Mouse (Mus musculus): ENCODE results near the gene Grn. TPM values are rescaled to one million over a fixed set of nuclear protein-coding genes. Genes with fewer than 3 reads are reported as not detected.

The Grn gene
- total and polyA plus RNA-seq, 3 experiments: 63.7 to 453 (median 106) TPM

DNA sequence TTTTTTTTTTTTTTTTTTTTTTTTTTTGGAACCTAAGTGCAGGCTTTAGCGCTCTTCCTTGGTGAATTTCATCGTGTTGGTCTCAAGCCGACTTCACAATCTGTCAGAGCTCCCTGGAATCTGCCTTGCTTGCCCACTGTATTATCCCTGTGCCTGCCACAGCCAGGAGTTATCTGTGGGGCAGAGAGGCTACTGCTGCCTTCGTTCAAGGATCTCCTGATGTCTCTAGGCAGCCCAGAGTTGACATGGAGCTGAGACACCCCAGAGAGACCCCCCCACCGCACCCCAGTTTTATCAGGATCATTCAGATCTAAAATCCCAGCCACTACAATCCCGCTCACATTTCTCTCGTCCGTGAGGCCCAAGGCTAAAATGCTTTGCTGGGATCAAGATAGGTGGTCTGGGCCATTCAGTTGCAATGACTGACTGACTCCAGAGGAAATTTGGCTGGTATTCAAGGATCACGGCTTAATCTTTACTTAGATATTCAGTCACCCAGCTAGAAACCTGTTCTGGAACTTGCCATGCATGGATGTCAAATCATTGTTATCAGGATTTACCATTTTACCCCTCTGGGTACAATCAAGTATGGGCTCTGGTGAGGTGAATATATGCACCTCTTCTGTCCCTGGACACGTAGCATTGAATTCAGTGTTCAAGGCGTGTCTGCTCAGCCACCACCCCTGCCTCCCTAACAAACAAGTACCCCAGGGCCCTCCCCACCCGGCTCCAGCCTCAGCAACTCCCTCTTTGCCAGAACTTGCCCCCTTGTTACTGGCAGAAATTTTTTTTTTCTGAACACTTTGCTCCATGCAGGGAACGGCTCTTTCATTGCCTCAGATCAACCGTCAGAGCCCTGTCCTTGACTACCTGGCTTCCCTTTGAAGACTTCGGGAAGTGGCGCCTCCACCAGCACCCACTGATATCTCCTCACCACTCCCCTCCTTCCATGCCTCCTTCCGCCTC lies 19.2 kb downstream of the Grn start:
- no peak overlapping the region for H3K9ac ChIP-seq (ENCODE audit: insufficient read depth, low read depth)
- in situ Hi-C loops (cut with MboI; ENCODE audit: low pct_ligation_motif_present, low pct_unique_long_range_greater_than_20kb, low sequenced_read_pairs) (no loop called here), dilution Hi-C loops (cut with MboI; ENCODE audit: extremely low pct_ligation_motif_present, extremely low pct_unique_long_range_greater_than_20kb, low sequenced_read_pairs) (no loop called here)
- H3K27me3 ChIP-seq (replicated peaks): peaks cover 63% of the 10 kb centered on the region
- H3K4me3 ChIP-seq (replicated peaks in 1 of 3; ENCODE audit: low read depth in 2 of 3, low read length in 2 of 3, poor library complexity in 1 of 3): no peak overlapping the region
- H3K79me2 ChIP-seq (replicated peaks; ENCODE audit: control insufficient read depth, extremely low read depth, insufficient read depth, poor library complexity, severe bottlenecking): no peaks in the 10 kb centered on the region
- no peaks in the 10 kb centered on the region for H3K4me1 ChIP-seq (ENCODE audit: control insufficient read depth in 1 of 2, insufficient read depth in 2 of 2)
- H3K27ac ChIP-seq (ENCODE audit: insufficient read depth, low read depth): no peak overlapping the region
- no peak for DNase-seq (ENCODE audit: extremely low read depth)
- H3K4me2 ChIP-seq (ENCODE audit: insufficient read depth, low read depth, poor library complexity, severe bottlenecking): no peak overlapping the region
- H3K9me3 ChIP-seq (replicated peaks; ENCODE audit: low read length): peaks cover 17% of the 10 kb centered on the region
- H3K36me3 ChIP-seq (replicated peaks in 1 of 2; ENCODE audit: control insufficient read depth in 1 of 2, insufficient read depth in 1 of 2, low read length in 1 of 2): no peaks in the 10 kb centered on the region
- TF ChIP-seq GABPA (IDR thresholded peaks at IDR 0.05; ENCODE audit: insufficient replicate concordance, low read depth, low read length): no peak
- TF ChIP-seq MEF2A (IDR thresholded peaks at IDR 0.05; ENCODE audit: borderline replicate concordance, low read depth, low read length): no peak
- TF ChIP-seq USF2 (conservative IDR thresholded peaks at IDR 0.05; ENCODE audit: low read depth, low read length): no peak
- TF ChIP-seq RAD21 (IDR thresholded peaks at IDR 0.05; ENCODE audit: low read depth, low read length): no peak
- no peak for TF ChIP-seq KAT2A (IDR thresholded peaks at IDR 0.05; ENCODE audit: insufficient replicate concordance, low read length)
- TF ChIP-seq UBTF (IDR thresholded peaks at IDR 0.05; ENCODE audit: low read depth, low read length): no peak
- TF ChIP-seq RCOR1 (conservative IDR thresholded peaks at IDR 0.05; ENCODE audit: low read depth, low read length): no peak
- no peak for TF ChIP-seq IRF4 (IDR thresholded peaks at IDR 0.05; ENCODE audit: low read depth, low read length)
- TF ChIP-seq TBP (conservative IDR thresholded peaks at IDR 0.05; ENCODE audit: low read depth, low read length): no peak
- no peak for TF ChIP-seq SIN3A (IDR thresholded peaks at IDR 0.05; ENCODE audit: low read length)
- no peak for TF ChIP-seq CHD2 (IDR thresholded peaks at IDR 0.05; ENCODE audit: low read length)
- TF ChIP-seq ELF1 (IDR thresholded peaks at IDR 0.05; ENCODE audit: low read depth, low read length): no peak

DNA sequence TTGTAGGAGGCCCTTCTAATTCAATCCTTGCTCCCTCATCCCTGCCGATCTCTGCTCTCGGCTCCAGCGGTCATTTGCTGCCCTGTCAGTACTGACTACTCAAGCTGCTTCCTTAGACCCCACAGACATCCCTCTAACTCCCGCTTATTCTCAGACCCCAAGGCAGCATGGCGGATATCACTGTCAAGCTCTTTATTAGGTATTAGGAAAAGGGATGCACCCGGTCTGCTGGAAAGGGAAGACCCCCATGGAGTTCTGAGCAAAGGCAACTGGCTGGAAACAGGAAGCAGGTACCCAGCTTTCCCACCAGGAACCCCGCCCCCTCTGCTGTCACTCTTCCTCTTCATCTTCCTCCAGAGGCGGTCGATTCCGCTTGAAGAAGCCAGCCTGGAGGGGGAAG lies 23.0 kb downstream of the Grn start:
- Histone ChIP-seq H3K36me3 (replicated peaks in 1 of 2; ENCODE audit: control insufficient read depth in 1 of 2, insufficient read depth in 1 of 2, low read length in 1 of 2) (no peaks in the 10 kb centered on the region), H3K4me1 (ENCODE audit: control insufficient read depth in 1 of 2, insufficient read depth in 2 of 2) (peaks cover 7 to 14% of the 10 kb centered on the region in 2 experiments), H3K27me3 (replicated peaks) (peaks cover 56% of the 10 kb centered on the region), H3K9me3 (replicated peaks; ENCODE audit: low read length) (no peaks in the 10 kb centered on the region), H3K27ac (ENCODE audit: insufficient read depth, low read depth) (no peak overlapping the region), H3K4me2 (ENCODE audit: insufficient read depth, low read depth, poor library complexity, severe bottlenecking) (no peak overlapping the region), H3K9ac (ENCODE audit: insufficient read depth, low read depth) (no peak overlapping the region), H3K4me3 (replicated peaks in 1 of 3; ENCODE audit: low read depth in 2 of 3, low read length in 2 of 3, poor library complexity in 1 of 3) (no peak overlapping the region), H3K79me2 (replicated peaks; ENCODE audit: control insufficient read depth, extremely low read depth, insufficient read depth, poor library complexity, severe bottlenecking) (no peaks in the 10 kb centered on the region)
- no peak for DNase-seq (ENCODE audit: extremely low read depth)
- in situ Hi-C loops (cut with MboI; ENCODE audit: low pct_ligation_motif_present, low pct_unique_long_range_greater_than_20kb, low sequenced_read_pairs) (no loop called here), dilution Hi-C loops (cut with MboI; ENCODE audit: extremely low pct_ligation_motif_present, extremely low pct_unique_long_range_greater_than_20kb, low sequenced_read_pairs) (no loop called here)
- TF ChIP-seq RAD21 (IDR thresholded peaks at IDR 0.05; ENCODE audit: low read depth, low read length) (no peak), ELF1 (IDR thresholded peaks at IDR 0.05; ENCODE audit: low read depth, low read length) (no peak), POLR2A (IDR thresholded peaks at IDR 0.05; ENCODE audit: low read depth, low read length) (no peak), MYC (IDR thresholded peaks at IDR 0.05; ENCODE audit: low read depth, low read length) (no peak), CTCF (conservative IDR thresholded peaks at IDR 0.05 in 1 of 2, IDR thresholded peaks at IDR 0.05 in 1 of 2; ENCODE audit: low read depth in 2 of 2, low read length in 2 of 2) (no peak), MAZ (IDR thresholded peaks at IDR 0.05; ENCODE audit: low read depth, low read length) (no peak), JUND (conservative IDR thresholded peaks at IDR 0.05; ENCODE audit: low read depth, low read length) (no peak), ZMIZ1 (IDR thresholded peaks at IDR 0.05; ENCODE audit: low read depth, low read length) (no peak), JUN (IDR thresholded peaks at IDR 0.05; ENCODE audit: insufficient read depth, low read depth, low read length) (no peak), RCOR1 (conservative IDR thresholded peaks at IDR 0.05; ENCODE audit: low read depth, low read length) (no peak), POLR2AphosphoS2 (IDR thresholded peaks at IDR 0.05; ENCODE audit: low read depth, low read length) (no peak), CHD2 (IDR thresholded peaks at IDR 0.05; ENCODE audit: low read length) (no peak), BHLHE40 (IDR thresholded peaks at IDR 0.05; ENCODE audit: low read depth, low read length) (no peak), USF1 (IDR thresholded peaks at IDR 0.05; ENCODE audit: low read depth, low read length) (no peak), PAX5 (IDR thresholded peaks at IDR 0.05; ENCODE audit: low read length) (no peak)

All from CH12.LX (cell line).